12 mouse cellular contexts compared by ENCODE assay signal in the genomic region with DNA sequence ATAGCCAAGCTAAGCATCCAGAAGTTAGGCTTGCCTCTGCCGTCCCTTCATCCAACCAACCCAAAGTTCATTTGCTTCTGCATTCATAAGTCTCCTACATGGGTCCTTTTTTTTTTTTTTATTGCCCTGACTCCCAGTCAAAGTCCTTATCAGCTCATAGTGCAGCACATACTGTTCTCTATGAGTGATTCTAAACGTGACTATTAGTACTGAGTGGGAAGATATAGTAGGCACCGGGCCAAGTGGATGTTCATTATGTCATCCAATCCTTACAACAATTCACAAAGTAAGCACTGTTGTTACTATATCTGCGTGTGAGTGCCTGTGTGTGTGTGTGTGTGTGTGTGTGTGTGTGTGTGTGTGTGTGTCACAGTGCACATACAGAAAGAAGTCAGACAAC. TPM values are rescaled to one million over a fixed set of nuclear protein-coding genes. Genes with fewer than 3 reads are reported as not detected.
DNase-seq lines count a peak whose midpoint lies in the region; ATAC-seq lines count a peak whose summit lies in the region.
"Had no signal": no experiment of that assay in that cellular context is flagged by ENCODE, and none has a peak within 500 bp of the region (broad histone marks: within the 10 kb centered on the region; RNA-seq: fewer than 3 reads in every experiment).

No protein-coding gene starts in this region.

- WGBS in heart, embryonic 16.5 days: 51% methylated on average over 4 of the region's 4 CpGs
- 69% methylated on average over 4 of the region's 4 CpGs for WGBS in heart, embryonic 10.5 days

- H3K4me3 ChIP-seq in heart, embryonic 16.5 days (ENCODE audit: low read length): no peak overlapping the region
- H3K4me3 ChIP-seq in heart, embryonic 10.5 days: no peak overlapping the region
- H3K4me3 ChIP-seq: embryonic facial prominence, embryonic 15.5 days; limb, embryonic 15.5 days had no signal

- 0 out of 2 replicates have a peak, but pooled peaks have one; percentile 37 for ATAC-seq in heart, embryonic 16.5 days (replicated peaks; ENCODE audit: extremely low read depth, insufficient read depth, low FRiP score)
- peak; percentile 44; the same call in 1 of the 2 replicates for ATAC-seq in megakaryocyte progenitor cell, adult 5-6 weeks (replicated peaks; ENCODE audit: poor library complexity)

- H3K4me2 ChIP-seq in heart, embryonic 16.5 days (ENCODE audit: low read depth, low read length): no peak overlapping the region
- H3K4me2 ChIP-seq: embryonic facial prominence, embryonic 15.5 days; limb, embryonic 15.5 days had no signal

- DNase-seq in heart, embryonic 10.5 days (ENCODE audit: low spot score): no peak
- peak; percentile 4 for DNase-seq in urinary bladder, postnatal 14 days (ENCODE audit: low spot score)
- no peak for DNase-seq in urinary bladder, adult 2 months (ENCODE audit: low spot score)
- DNase-seq in right cerebral cortex, postnatal 4 days: no peak
- DNase-seq in gastrocnemius, adult 18-20 months (ENCODE audit: low spot score): no peak
- no peak for DNase-seq in layer of hippocampus, postnatal 25 days (ENCODE audit: extremely low spot score in 1 of 2, low spot score in 1 of 2)
- DNase-seq: cerebellum, adult 8-10 months; heart, adult 18-20 months had no signal

- no peak overlapping the region for H3K27ac ChIP-seq in heart, embryonic 16.5 days (ENCODE audit: low read length)
- no peak overlapping the region for H3K27ac ChIP-seq in heart, embryonic 10.5 days
- H3K27ac ChIP-seq: embryonic facial prominence, embryonic 15.5 days; limb, embryonic 15.5 days had no signal

- no peaks in the 10 kb centered on the region for H3K36me3 ChIP-seq in heart, embryonic 16.5 days (ENCODE audit: control insufficient read depth, insufficient read depth)
- no peaks in the 10 kb centered on the region for H3K36me3 ChIP-seq in heart, embryonic 10.5 days
- H3K36me3 ChIP-seq: embryonic facial prominence, embryonic 15.5 days; limb, embryonic 15.5 days had no signal

- no peak overlapping the region for H3K9ac ChIP-seq in heart, embryonic 16.5 days (ENCODE audit: low read length)
- H3K9ac ChIP-seq: embryonic facial prominence, embryonic 15.5 days; limb, embryonic 15.5 days had no signal

- no peaks in the 10 kb centered on the region for H3K27me3 ChIP-seq in heart, embryonic 16.5 days (ENCODE audit: control insufficient read depth, insufficient read depth, low read length)
- H3K27me3 ChIP-seq in heart, embryonic 10.5 days (ENCODE audit: insufficient read depth, poor library complexity, severe bottlenecking): no peaks in the 10 kb centered on the region
- H3K27me3 ChIP-seq: embryonic facial prominence, embryonic 15.5 days; limb, embryonic 15.5 days had no signal

- H3K9me3 ChIP-seq in heart, embryonic 16.5 days (replicated peaks; ENCODE audit: control insufficient read depth, low read length): no peaks in the 10 kb centered on the region
- H3K9me3 ChIP-seq in heart, embryonic 10.5 days: no peaks in the 10 kb centered on the region
- H3K9me3 ChIP-seq: embryonic facial prominence, embryonic 15.5 days; limb, embryonic 15.5 days had no signal

- no peaks in the 10 kb centered on the region for H3K4me1 ChIP-seq in heart, embryonic 16.5 days (ENCODE audit: control insufficient read depth, insufficient read depth, low read length)
- no peaks in the 10 kb centered on the region for H3K4me1 ChIP-seq in heart, embryonic 10.5 days
- H3K4me1 ChIP-seq: embryonic facial prominence, embryonic 15.5 days; limb, embryonic 15.5 days had no signal

RNA-seq across cellular contexts. Expression of a gene that starts 19.4 kb away (rescaled TPM):
- polyA plus RNA-seq in heart, embryonic 16.5 days (2015; fragmentation: Nextera tagmentation; extraction: Ambion mirVana): 3.1 and 3.9 TPM in 2 replicates
- polyA plus RNA-seq in heart, embryonic 10.5 days (2016; fragmentation: Nextera tagmentation; extraction: Ambion mirVana): 2.2 and 3.1 TPM in 2 replicates
- 3.6 and 4.1 TPM in 2 replicates for polyA plus RNA-seq in urinary bladder, adult 2 months (2012; rRNA removed)
- total RNA-seq in megakaryocyte progenitor cell, adult 5-6 weeks (2015): 3.1 and 3.2 TPM in 2 replicates
- total RNA-seq in megakaryocyte progenitor cell, adult 5-6 weeks (2017): 0.74 and 1.8 TPM in 2 replicates
- total RNA-seq in gastrocnemius, adult 18-20 months (2021): not detected
- total RNA-seq in layer of hippocampus, postnatal 25 days (2021): under 1 TPM in 1 of 2 experiments, not detected in 1; 0.32 TPM

RNA-seq across cellular contexts. Expression of a gene that starts 32.6 kb away (rescaled TPM):
- polyA plus RNA-seq in heart, embryonic 16.5 days (2015; fragmentation: Nextera tagmentation; extraction: Ambion mirVana): 1,229 and 1,290 TPM in 2 replicates
- polyA plus RNA-seq in heart, embryonic 10.5 days (2016; fragmentation: Nextera tagmentation; extraction: Ambion mirVana): 1,068 and 1,241 TPM in 2 replicates
- 445 and 526 TPM in 2 replicates for polyA plus RNA-seq in urinary bladder, adult 2 months (2012; rRNA removed)
- 1,266 and 1,295 TPM in 2 replicates for total RNA-seq in megakaryocyte progenitor cell, adult 5-6 weeks (2015)
- total RNA-seq in megakaryocyte progenitor cell, adult 5-6 weeks (2017): 902 and 1,027 TPM in 2 replicates
- total RNA-seq in gastrocnemius, adult 18-20 months (2021): 10 to 100 TPM; 58.6 to 65.0 TPM
- total RNA-seq in layer of hippocampus, postnatal 25 days (2021): 100 to 1,000 TPM; 334 to 370 TPM

Comparison
In these comparisons a context has a peak if more than half of its experiments do, and no peak if none do; other contexts are left out.
1. RNA of a gene that starts 32.6 kb away (total RNA-seq): 902 to 1,295 TPM in megakaryocyte progenitor cell, adult 5-6 weeks and 334 to 370 TPM in layer of hippocampus, postnatal 25 days; 58.6 to 65.0 TPM in gastrocnemius, adult 18-20 months; every median in the first group is over 4 times any median in the second.